Mouse (Mus musculus): ENCODE data around the gene Crybg1. TPM values are rescaled to one million over a fixed set of nuclear protein-coding genes. Genes with fewer than 3 reads are reported as not detected.

Crybg1 gene
- polyA plus RNA-seq, 1 experiment: 14.8 TPM

GRCm38 (mm10) chr10:44124400-44124933 lies 24.2 kb downstream of the Crybg1 start:
- no peaks in the 10 kb centered on the region for H3K27me3 ChIP-seq (ENCODE audit: control insufficient read depth, insufficient read depth, low read length)
- H3K4me3 ChIP-seq (ENCODE audit: low read depth, low read length): no peak overlapping the region
- no peak for TF ChIP-seq POLR2A (IDR thresholded peaks at IDR 0.05; ENCODE audit: low read depth, low read length)
- no peak for TF ChIP-seq CTCF (IDR thresholded peaks at IDR 0.05; ENCODE audit: extremely low read depth, insufficient read length, insufficient replicate concordance, low read depth, low read length)
- 42% methylated on average over 6 of the region's 6 CpGs for WGBS
- H3K27ac ChIP-seq (ENCODE audit: insufficient read depth, low read depth, low read length): no peak overlapping the region
- H3K36me3 ChIP-seq (ENCODE audit: control insufficient read depth, insufficient read depth, low read length): no peaks in the 10 kb centered on the region
- no peaks in the 10 kb centered on the region; the same call in 1 of the 2 replicates for H3K4me1 ChIP-seq (ENCODE audit: control insufficient read depth, insufficient read depth, insufficient read length, low read length)

- Histone ChIP-seq H3K4me1 (ENCODE audit: control insufficient read depth, insufficient read depth, insufficient read length, low read length) (no peaks in the 10 kb centered on the region; the same call in 1 of the 2 replicates), H3K36me3 (ENCODE audit: control insufficient read depth, insufficient read depth, low read length) (no peaks in the 10 kb centered on the region), H3K27ac (ENCODE audit: insufficient read depth, low read depth, low read length) (no peak overlapping the region), H3K27me3 (ENCODE audit: control insufficient read depth, insufficient read depth, low read length) (no peaks in the 10 kb centered on the region), H3K4me3 (ENCODE audit: low read depth, low read length) (no peak overlapping the region)
- WGBS: 22% methylated on average over 4 of the region's 4 CpGs
- no peak for TF ChIP-seq CTCF (IDR thresholded peaks at IDR 0.05; ENCODE audit: extremely low read depth, insufficient read length, insufficient replicate concordance, low read depth, low read length)
- TF ChIP-seq POLR2A (IDR thresholded peaks at IDR 0.05; ENCODE audit: low read depth, low read length): no peak
Measured at GRCm38 (mm10) chr10:44118616-44119015, 30.0 kb downstream of the Crybg1 start.

- Histone ChIP-seq H3K36me3 (ENCODE audit: control insufficient read depth, insufficient read depth, low read length) (no peaks in the 10 kb centered on the region), H3K27me3 (ENCODE audit: control insufficient read depth, insufficient read depth, low read length) (no peaks in the 10 kb centered on the region), H3K27ac (ENCODE audit: insufficient read depth, low read depth, low read length) (no peak overlapping the region), H3K4me3 (ENCODE audit: low read depth, low read length) (no peak overlapping the region), H3K4me1 (ENCODE audit: control insufficient read depth, insufficient read depth, insufficient read length, low read length) (no peaks in the 10 kb centered on the region; the same call in 1 of the 2 replicates)
- WGBS: 87% methylated on average over 5 of the region's 5 CpGs
- TF ChIP-seq POLR2A (IDR thresholded peaks at IDR 0.05; ENCODE audit: low read depth, low read length) (no peak), CTCF (IDR thresholded peaks at IDR 0.05; ENCODE audit: extremely low read depth, insufficient read length, insufficient replicate concordance, low read depth, low read length) (no peak)
Measured at GRCm38 (mm10) chr10:44116796-44117195, 31.9 kb downstream of the Crybg1 start.

GRCm38 (mm10) chr10:44114611-44115010 lies 34.0 kb downstream of the Crybg1 start:
- WGBS: 48% methylated on average over 4 of the region's 4 CpGs
- Histone ChIP-seq H3K27me3 (ENCODE audit: control insufficient read depth, insufficient read depth, low read length) (no peaks in the 10 kb centered on the region), H3K27ac (ENCODE audit: insufficient read depth, low read depth, low read length) (no peak overlapping the region), H3K4me1 (ENCODE audit: control insufficient read depth, insufficient read depth, insufficient read length, low read length) (peaks cover 8% of the 10 kb centered on the region; the same call in 1 of the 2 replicates), H3K36me3 (ENCODE audit: control insufficient read depth, insufficient read depth, low read length) (no peaks in the 10 kb centered on the region), H3K4me3 (ENCODE audit: low read depth, low read length) (no peak overlapping the region)
- TF ChIP-seq CTCF (IDR thresholded peaks at IDR 0.05; ENCODE audit: extremely low read depth, insufficient read length, insufficient replicate concordance, low read depth, low read length) (no peak), POLR2A (IDR thresholded peaks at IDR 0.05; ENCODE audit: low read depth, low read length) (no peak)

GRCm38 (mm10) chr10:44112005-44112675 lies 36.5 kb downstream of the Crybg1 start:
- H3K36me3 ChIP-seq (ENCODE audit: control insufficient read depth, insufficient read depth, low read length): no peaks in the 10 kb centered on the region
- no peak for TF ChIP-seq POLR2A (IDR thresholded peaks at IDR 0.05; ENCODE audit: low read depth, low read length)
- no peak for TF ChIP-seq CTCF (IDR thresholded peaks at IDR 0.05; ENCODE audit: extremely low read depth, insufficient read length, insufficient replicate concordance, low read depth, low read length)
- H3K27me3 ChIP-seq (ENCODE audit: control insufficient read depth, insufficient read depth, low read length): no peaks in the 10 kb centered on the region
- peaks cover 8% of the 10 kb centered on the region; the same call in 1 of the 2 replicates for H3K4me1 ChIP-seq (ENCODE audit: control insufficient read depth, insufficient read depth, insufficient read length, low read length)
- 78% methylated on average over 12 of the region's 12 CpGs for WGBS
- no peak overlapping the region for H3K27ac ChIP-seq (ENCODE audit: insufficient read depth, low read depth, low read length)
- no peak overlapping the region for H3K4me3 ChIP-seq (ENCODE audit: low read depth, low read length)

- Histone ChIP-seq H3K27ac (ENCODE audit: insufficient read depth, low read depth, low read length) (no peak overlapping the region), H3K4me1 (ENCODE audit: control insufficient read depth, insufficient read depth, insufficient read length, low read length) (peaks cover 8% of the 10 kb centered on the region; the same call in 1 of the 2 replicates), H3K4me3 (ENCODE audit: low read depth, low read length) (no peak overlapping the region), H3K27me3 (ENCODE audit: control insufficient read depth, insufficient read depth, low read length) (no peaks in the 10 kb centered on the region), H3K36me3 (ENCODE audit: control insufficient read depth, insufficient read depth, low read length) (no peaks in the 10 kb centered on the region)
- TF ChIP-seq POLR2A (IDR thresholded peaks at IDR 0.05; ENCODE audit: low read depth, low read length) (no peak), CTCF (IDR thresholded peaks at IDR 0.05; ENCODE audit: extremely low read depth, insufficient read length, insufficient replicate concordance, low read depth, low read length) (no peak)
- 46% methylated on average over 10 of the region's 10 CpGs for WGBS
Measured at GRCm38 (mm10) chr10:44111168-44111567, 37.5 kb downstream of the Crybg1 start.

GRCm38 (mm10) chr10:44110460-44110859 lies 38.2 kb downstream of the Crybg1 start:
- TF ChIP-seq POLR2A (IDR thresholded peaks at IDR 0.05; ENCODE audit: low read depth, low read length) (no peak), CTCF (IDR thresholded peaks at IDR 0.05; ENCODE audit: extremely low read depth, insufficient read length, insufficient replicate concordance, low read depth, low read length) (no peak)
- H3K36me3 ChIP-seq (ENCODE audit: control insufficient read depth, insufficient read depth, low read length): no peaks in the 10 kb centered on the region
- peaks cover 8% of the 10 kb centered on the region; the same call in 1 of the 2 replicates for H3K4me1 ChIP-seq (ENCODE audit: control insufficient read depth, insufficient read depth, insufficient read length, low read length)
- no peaks in the 10 kb centered on the region for H3K27me3 ChIP-seq (ENCODE audit: control insufficient read depth, insufficient read depth, low read length)
- H3K4me3 ChIP-seq (ENCODE audit: low read depth, low read length): no peak overlapping the region
- no peak overlapping the region for H3K27ac ChIP-seq (ENCODE audit: insufficient read depth, low read depth, low read length)

All from small intestine, adult 2 months (tissue).